Mouse (Mus musculus) ES-E14 (cell line): Measurements from ENCODE around the gene Dnah11. TPM values are rescaled to one million over a fixed set of nuclear protein-coding genes. Genes with fewer than 3 reads are reported as not detected.

Source experiments
- DNase-seq: peaks from one replicate; pipeline ENCODE4 v3.0.0-alpha.2; 2013; ENCODE audit warnings: low read depth, low spot score
- H3K27ac ChIP-seq: 2 replicates; pipeline ENCODE4 v1.5.1; 2012; ENCODE audit warnings: low read depth, mild to moderate bottlenecking, low read length, moderate library complexity, mixed read lengths; ENCODE audit not compliant: poor library complexity, insufficient read depth, severe bottlenecking
- H3K36me3 ChIP-seq: 2 replicates; pipeline ENCODE4 v1.6.1; 2012; ENCODE audit warnings: mild to moderate bottlenecking, low read length, moderate library complexity, mixed read lengths; ENCODE audit not compliant: control insufficient read depth, poor library complexity, insufficient read depth, severe bottlenecking
- H3K4me1 ChIP-seq, 2 experiments: fragments of 150-350 bp in 1 of 2; sonication (generic) in 1 of 2; 2 replicates each; pipeline ENCODE4 v1.6.1; 2012; ENCODE audit warnings: low read length in 2 of 2, mild to moderate bottlenecking in 1 of 2, mixed read lengths in 1 of 2; ENCODE audit not compliant: control insufficient read depth in 2 of 2, insufficient read depth in 2 of 2, poor library complexity in 1 of 2
- H3K4me3 ChIP-seq, 2 experiments: fragments of 150-350 bp in 1 of 2; sonication (generic) in 1 of 2; 2 replicates each; pipeline ENCODE4 v1.5.1; 2012; ENCODE audit warnings: low read length in 2 of 2, low read depth in 1 of 2, mild to moderate bottlenecking in 1 of 2, mixed read lengths in 1 of 2; ENCODE audit not compliant: insufficient read depth in 1 of 2, poor library complexity in 1 of 2, severe bottlenecking in 1 of 2
- H3K9ac ChIP-seq: 2 replicates; pipeline ENCODE4 v1.6.1; 2012; ENCODE audit warnings: low read depth, mild to moderate bottlenecking, low read length, mixed read lengths; ENCODE audit not compliant: poor library complexity, insufficient read depth, severe bottlenecking
- H3K9me3 ChIP-seq: fragments of 150-350 bp; sonication (generic); 2 replicates; pipeline ENCODE4 v1.6.1; 2012; ENCODE audit warnings: low read depth, mild to moderate bottlenecking, low read length; ENCODE audit not compliant: control insufficient read depth, insufficient read depth
- CHD2 ChIP-seq: IDR thresholded peaks from 2 replicates; pipeline ENCODE4 v1.6.1; 2014; ENCODE audit warnings: mild to moderate bottlenecking, low read depth, low read length, inconsistent platforms
- HCFC1 ChIP-seq: IDR thresholded peaks from 2 replicates; pipeline ENCODE4 v1.6.1; 2012; ENCODE audit warnings: low read length, inconsistent platforms, borderline replicate concordance; ENCODE audit not compliant: insufficient read depth
- MAFK ChIP-seq: IDR thresholded peaks from 2 replicates; pipeline ENCODE4 v1.6.1; 2014; ENCODE audit warnings: mild to moderate bottlenecking, low read depth, low read length, inconsistent platforms; ENCODE audit not compliant: insufficient read depth
- ZC3H11A ChIP-seq: IDR thresholded peaks from 2 replicates; pipeline ENCODE4 v1.6.1; 2012; ENCODE audit warnings: low read depth, mild to moderate bottlenecking, inconsistent platforms, low read length, borderline replicate concordance
- ZNF384 ChIP-seq: IDR thresholded peaks from 2 replicates; pipeline ENCODE4 v1.6.1; 2012; ENCODE audit warnings: low read depth, low read length, inconsistent platforms
- in situ Hi-C, 2 experiments: fragments of 600-800 bp; cut with MboI; formaldehyde crosslinking; loops; one replicate each; pipeline ENCODE4 v1.15.1; 2025; ENCODE audit warnings: low sequenced_read_pairs in 2 of 2, inconsistent platforms in 1 of 2; ENCODE audit not compliant: unreplicated experiment in 2 of 2
- total RNA-seq: library from RNA; depleted of rRNA; stranded (reverse); fragments of 300-350 nt; gene quantifications from 2 replicates; pipeline ENCODE4 v1.2.3, GENCODE M21; 2012

The Dnah11 gene
- total RNA-seq, 1 experiment, result 0.45 TPM

- H3K4me1 ChIP-seq, result no peaks in the 10 kb centered on the region
- no peaks in the 10 kb centered on the region for H3K9me3 ChIP-seq
- no peak overlapping the region for H3K9ac ChIP-seq
- H3K27ac ChIP-seq, result no peak overlapping the region
- in situ Hi-C loops, result no loop called here
- no peak for DNase-seq
- H3K4me3 ChIP-seq, result no peak overlapping the region
- H3K36me3 ChIP-seq, result no peaks in the 10 kb centered on the region
- TF ChIP-seq ZNF384, result no peak
- no peak for TF ChIP-seq HCFC1
- TF ChIP-seq MAFK, result no peak
- TF ChIP-seq ZC3H11A, result no peak
- TF ChIP-seq CHD2, result no peak
Measured at GRCm38 (mm10) chr12:118043130-118043647, 155.7 kb downstream of the Dnah11 start.

GRCm38 (mm10) chr12:118042196-118042595 is 156.6 kb downstream of the Dnah11 start:
- Histone ChIP-seq H3K9me3 (no peaks in the 10 kb centered on the region), H3K27ac (no peak overlapping the region), H3K4me1 (no peaks in the 10 kb centered on the region), H3K4me3 (no peak overlapping the region), H3K9ac (no peak overlapping the region), H3K36me3 (no peaks in the 10 kb centered on the region)
- DNase-seq, result no peak
- TF ChIP-seq CHD2, result no peak
- in situ Hi-C loops, result no loop called here

GRCm38 (mm10) chr12:118034990-118035389 is 163.9 kb downstream of the Dnah11 start:
- H3K9me3 ChIP-seq, result no peaks in the 10 kb centered on the region
- no peak for TF ChIP-seq CHD2
- TF ChIP-seq ZNF384, result no peak
- TF ChIP-seq ZC3H11A, result no peak
- TF ChIP-seq HCFC1, result no peak
- TF ChIP-seq MAFK, result no peak
- no peak overlapping the region for H3K27ac ChIP-seq
- no peak overlapping the region for H3K9ac ChIP-seq
- no peaks in the 10 kb centered on the region for H3K4me1 ChIP-seq
- H3K36me3 ChIP-seq, result no peaks in the 10 kb centered on the region
- no peak for DNase-seq
- no peak overlapping the region for H3K4me3 ChIP-seq
- in situ Hi-C loops, result no loop called here

- no peaks in the 10 kb centered on the region for H3K9me3 ChIP-seq
- TF ChIP-seq CHD2 (no peak), MAFK (no peak), ZC3H11A (no peak), ZNF384 (no peak), HCFC1 (no peak)
- DNase-seq, result no peak
- H3K27ac ChIP-seq, result no peak overlapping the region
- in situ Hi-C loops, result no loop called here
- no peak overlapping the region for H3K4me3 ChIP-seq
- H3K36me3 ChIP-seq, result no peaks in the 10 kb centered on the region
- H3K4me1 ChIP-seq, result no peaks in the 10 kb centered on the region
- no peak overlapping the region for H3K9ac ChIP-seq
Measured at GRCm38 (mm10) chr12:118025771-118026170, 173.1 kb downstream of the Dnah11 start.

GRCm38 (mm10) chr12:118018936-118019335 is 179.9 kb downstream of the Dnah11 start:
- DNase-seq, result no peak
- H3K9ac ChIP-seq, result no peak overlapping the region

More at GRCm38 (mm10) chr12:118018936-118019335, 179.9 kb downstream of the Dnah11 start:
- no peaks in the 10 kb centered on the region for H3K9me3 ChIP-seq
- H3K4me1 ChIP-seq, result no peaks in the 10 kb centered on the region
- no peak overlapping the region for H3K4me3 ChIP-seq
- no peak overlapping the region for H3K27ac ChIP-seq
- in situ Hi-C loops, result no loop called here
- no peaks in the 10 kb centered on the region for H3K36me3 ChIP-seq
- TF ChIP-seq CHD2 (no peak), MAFK (no peak), ZNF384 (no peak), ZC3H11A (no peak), HCFC1 (no peak)
